Mouse (Mus musculus): ENCODE data around the gene Gapvd1. TPM values are rescaled to one million over a fixed set of nuclear protein-coding genes. Genes with fewer than 3 reads are reported as not detected.

The Gapvd1 gene
- polyA plus RNA-seq, 1 experiment: 28.3 TPM

DNA sequence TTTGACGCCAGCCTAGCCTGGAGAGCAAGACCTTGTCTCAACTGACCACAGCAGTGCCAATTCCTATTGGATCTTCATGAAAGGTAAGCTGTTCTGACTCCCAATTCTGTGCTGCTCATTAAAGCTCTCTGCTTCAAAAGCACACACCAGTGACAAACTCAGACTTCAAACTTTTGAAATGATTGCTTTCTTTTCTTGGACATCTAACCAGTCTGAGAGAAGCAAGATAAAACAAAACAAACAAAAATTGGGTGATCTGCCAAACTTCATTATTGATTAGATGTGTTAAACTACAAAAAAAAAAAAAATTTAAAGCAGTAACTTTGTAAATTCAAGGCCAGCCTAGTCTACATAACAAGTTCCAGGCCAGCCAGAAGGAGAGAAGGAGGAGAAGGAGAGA lies 2.3 kb upstream of the Gapvd1 start:
- H3K4me2 ChIP-seq (ENCODE audit: low read depth): no peak overlapping the region
- no peak overlapping the region for H3ac ChIP-seq (ENCODE audit: control insufficient read depth, insufficient read length)
- H3K4me3 ChIP-seq: no peak overlapping the region
- TF ChIP-seq TCF12 (IDR thresholded peaks at IDR 0.05; ENCODE audit: insufficient read depth, poor library complexity, severe bottlenecking) (no peak), USF1 (IDR thresholded peaks at IDR 0.05; ENCODE audit: low read depth) (no peak)
- H3K27me3 ChIP-seq (ENCODE audit: control insufficient read depth, insufficient read depth, insufficient read length): no peaks in the 10 kb centered on the region
- peaks cover 15% of the 10 kb centered on the region for H3K79me2 ChIP-seq (ENCODE audit: control insufficient read depth, insufficient read depth)
- H3K36me3 ChIP-seq (ENCODE audit: control insufficient read depth, insufficient read depth): no peaks in the 10 kb centered on the region

DNA sequence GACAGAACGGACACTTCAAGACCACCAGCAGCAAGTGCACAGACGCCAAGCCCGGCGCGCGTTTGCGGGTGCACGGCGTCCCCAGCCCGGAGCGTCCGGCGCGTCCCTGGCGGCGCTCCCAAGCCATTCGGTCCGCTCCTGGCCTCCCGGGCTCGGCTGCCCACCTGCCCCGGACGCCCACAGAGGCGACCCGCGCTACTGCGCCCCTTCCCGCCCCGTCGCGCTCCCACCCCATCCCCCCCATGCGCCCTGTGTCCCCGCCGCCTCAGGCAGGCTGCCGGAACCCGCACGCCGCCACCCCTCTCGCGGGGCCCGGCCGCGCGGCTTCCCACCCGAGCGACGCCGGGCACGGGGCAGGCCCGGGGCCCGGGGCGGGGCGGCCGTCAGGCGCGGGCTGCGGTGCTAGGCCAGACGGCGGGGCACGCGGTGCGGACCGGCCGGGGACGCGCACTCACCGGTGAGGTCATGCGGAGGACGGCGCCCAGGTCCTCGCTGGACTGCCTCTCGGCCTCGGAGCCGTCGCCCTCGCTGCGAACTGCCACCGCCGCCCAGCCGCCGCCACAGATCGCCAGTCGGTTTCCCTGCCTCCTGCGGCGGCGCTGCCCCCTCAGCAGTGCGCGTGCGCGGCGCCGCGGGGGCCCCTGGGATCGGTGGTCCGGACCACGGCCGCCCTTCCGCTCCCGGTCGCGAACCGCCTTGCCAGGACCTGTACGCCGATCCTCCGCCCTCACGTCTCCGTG lies 1.1 kb downstream of the Gapvd1 start:
- H3K27me3 ChIP-seq (ENCODE audit: control insufficient read depth, insufficient read depth, insufficient read length): no peaks in the 10 kb centered on the region
- peak overlapping the region; percentile 29 for H3K4me3 ChIP-seq
- H3ac ChIP-seq (ENCODE audit: control insufficient read depth, insufficient read length): peak overlapping the region; percentile 94
- TF ChIP-seq MYOG (IDR thresholded peaks at IDR 0.05; ENCODE audit: control insufficient read depth in 1 of 3, insufficient read depth in 1 of 3, insufficient read length in 2 of 3, low read depth in 2 of 3) (no peak), MAX (IDR thresholded peaks at IDR 0.05; ENCODE audit: low read depth) (no peak), POLR2AphosphoS2 (IDR thresholded peaks at IDR 0.05; ENCODE audit: insufficient read length, low read depth) (peak; percentile 96), SRF (IDR thresholded peaks at IDR 0.05; ENCODE audit: control insufficient read depth, insufficient read length, low read depth) (peak; percentile 31), MYOD1 (IDR thresholded peaks at IDR 0.05; ENCODE audit: control insufficient read depth in 1 of 3, insufficient read length in 2 of 3, low read depth in 2 of 3) (peak in 1 of 3 experiments; percentile 39), CEBPB (IDR thresholded peaks at IDR 0.05; ENCODE audit: insufficient read depth, poor library complexity, severe bottlenecking) (no peak), POLR2A (IDR thresholded peaks at IDR 0.05; ENCODE audit: insufficient read length, low read depth) (peak; percentile 99), TCF3 (IDR thresholded peaks at IDR 0.05; ENCODE audit: insufficient read length, low read depth) (no peak), REST (IDR thresholded peaks at IDR 0.05; ENCODE audit: insufficient read depth, insufficient read length) (peak; percentile 27), E2F4 (IDR thresholded peaks at IDR 0.05; ENCODE audit: insufficient read depth) (no peak), USF1 (IDR thresholded peaks at IDR 0.05; ENCODE audit: low read depth) (no peak), TCF12 (IDR thresholded peaks at IDR 0.05; ENCODE audit: insufficient read depth, poor library complexity, severe bottlenecking) (no peak)
- H3K36me3 ChIP-seq (ENCODE audit: control insufficient read depth, insufficient read depth): no peaks in the 10 kb centered on the region
- peak overlapping the region; percentile 73 for H3K4me2 ChIP-seq (ENCODE audit: low read depth)
- H3K79me2 ChIP-seq (ENCODE audit: control insufficient read depth, insufficient read depth): peaks cover 48% of the 10 kb centered on the region

DNA sequence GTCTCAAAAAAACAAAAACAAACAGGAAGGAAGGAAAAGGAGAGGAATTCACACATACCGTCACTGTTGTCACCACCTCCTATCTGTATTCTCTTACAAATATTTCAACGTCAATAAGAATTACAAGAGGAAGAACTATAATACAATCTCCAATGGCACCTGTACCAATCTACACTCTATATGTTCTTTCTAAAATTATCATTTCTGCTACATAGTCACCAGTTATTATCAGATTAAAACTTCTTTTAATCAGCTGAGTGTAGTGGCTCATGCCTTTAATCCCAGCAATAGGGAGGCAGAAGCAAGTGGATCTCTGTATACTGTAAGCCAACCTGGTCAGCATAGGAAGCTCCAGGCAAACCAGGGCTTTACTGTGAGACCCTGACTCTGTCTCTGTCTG lies 4.8 kb downstream of the Gapvd1 start:
- peaks cover 86% of the 10 kb centered on the region for H3K79me2 ChIP-seq (ENCODE audit: control insufficient read depth, insufficient read depth)
- H3ac ChIP-seq (ENCODE audit: control insufficient read depth, insufficient read length): no peak overlapping the region
- no peak for TF ChIP-seq MYOD1 (IDR thresholded peaks at IDR 0.05; ENCODE audit: control insufficient read depth in 1 of 3, insufficient read length in 2 of 3, low read depth in 2 of 3)
- no peak for TF ChIP-seq CEBPB (IDR thresholded peaks at IDR 0.05; ENCODE audit: insufficient read depth, poor library complexity, severe bottlenecking)
- no peak for TF ChIP-seq REST (IDR thresholded peaks at IDR 0.05; ENCODE audit: insufficient read depth, insufficient read length)
- no peak for TF ChIP-seq MAX (IDR thresholded peaks at IDR 0.05; ENCODE audit: low read depth)
- TF ChIP-seq E2F4 (IDR thresholded peaks at IDR 0.05; ENCODE audit: insufficient read depth): no peak
- no peak for TF ChIP-seq POLR2AphosphoS2 (IDR thresholded peaks at IDR 0.05; ENCODE audit: insufficient read length, low read depth)
- TF ChIP-seq SRF (IDR thresholded peaks at IDR 0.05; ENCODE audit: control insufficient read depth, insufficient read length, low read depth): no peak
- TF ChIP-seq POLR2A (IDR thresholded peaks at IDR 0.05; ENCODE audit: insufficient read length, low read depth): no peak
- no peak for TF ChIP-seq TCF3 (IDR thresholded peaks at IDR 0.05; ENCODE audit: insufficient read length, low read depth)
- no peak for TF ChIP-seq MYOG (IDR thresholded peaks at IDR 0.05; ENCODE audit: control insufficient read depth in 1 of 3, insufficient read depth in 1 of 3, insufficient read length in 2 of 3, low read depth in 2 of 3)
- TF ChIP-seq TCF12 (IDR thresholded peaks at IDR 0.05; ENCODE audit: insufficient read depth, poor library complexity, severe bottlenecking): no peak
- TF ChIP-seq USF1 (IDR thresholded peaks at IDR 0.05; ENCODE audit: low read depth): no peak
- H3K4me3 ChIP-seq: no peak overlapping the region
- no peaks in the 10 kb centered on the region for H3K36me3 ChIP-seq (ENCODE audit: control insufficient read depth, insufficient read depth)
- H3K27me3 ChIP-seq (ENCODE audit: control insufficient read depth, insufficient read depth, insufficient read length): no peaks in the 10 kb centered on the region
- H3K4me2 ChIP-seq (ENCODE audit: low read depth): no peak overlapping the region

DNA sequence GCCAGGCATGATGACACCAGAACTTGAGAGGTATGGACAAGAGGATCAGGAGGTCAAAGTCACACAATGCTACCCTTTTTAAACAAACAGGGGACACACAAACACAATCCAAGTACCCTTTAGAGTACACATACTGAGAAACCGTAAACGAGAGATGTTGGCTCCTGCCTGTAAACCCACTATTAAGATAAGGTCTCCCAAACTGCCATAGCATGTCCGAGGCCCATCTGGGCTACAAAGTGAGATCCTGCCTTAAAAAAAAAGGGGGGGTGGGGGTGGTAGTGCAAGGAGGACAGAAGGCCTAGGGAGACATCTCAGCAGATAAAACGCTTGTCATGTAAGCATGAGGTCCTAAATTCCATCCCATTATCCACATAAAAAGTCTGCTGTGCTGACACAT lies 6.6 kb downstream of the Gapvd1 start:
- TF ChIP-seq POLR2A (IDR thresholded peaks at IDR 0.05; ENCODE audit: insufficient read length, low read depth) (no peak), MAX (IDR thresholded peaks at IDR 0.05; ENCODE audit: low read depth) (no peak), CEBPB (IDR thresholded peaks at IDR 0.05; ENCODE audit: insufficient read depth, poor library complexity, severe bottlenecking) (no peak), MYOD1 (IDR thresholded peaks at IDR 0.05; ENCODE audit: control insufficient read depth in 1 of 3, insufficient read length in 2 of 3, low read depth in 2 of 3) (no peak), TCF3 (IDR thresholded peaks at IDR 0.05; ENCODE audit: insufficient read length, low read depth) (no peak), TCF12 (IDR thresholded peaks at IDR 0.05; ENCODE audit: insufficient read depth, poor library complexity, severe bottlenecking) (no peak), MYOG (IDR thresholded peaks at IDR 0.05; ENCODE audit: control insufficient read depth in 1 of 3, insufficient read depth in 1 of 3, insufficient read length in 2 of 3, low read depth in 2 of 3) (no peak), SRF (IDR thresholded peaks at IDR 0.05; ENCODE audit: control insufficient read depth, insufficient read length, low read depth) (no peak), REST (IDR thresholded peaks at IDR 0.05; ENCODE audit: insufficient read depth, insufficient read length) (no peak), E2F4 (IDR thresholded peaks at IDR 0.05; ENCODE audit: insufficient read depth) (no peak), USF1 (IDR thresholded peaks at IDR 0.05; ENCODE audit: low read depth) (no peak), POLR2AphosphoS2 (IDR thresholded peaks at IDR 0.05; ENCODE audit: insufficient read length, low read depth) (no peak)
- no peak overlapping the region for H3K4me3 ChIP-seq
- no peak overlapping the region for H3ac ChIP-seq (ENCODE audit: control insufficient read depth, insufficient read length)
- H3K4me2 ChIP-seq (ENCODE audit: low read depth): no peak overlapping the region
- H3K27me3 ChIP-seq (ENCODE audit: control insufficient read depth, insufficient read depth, insufficient read length): no peaks in the 10 kb centered on the region
- peaks cover 99% of the 10 kb centered on the region for H3K79me2 ChIP-seq (ENCODE audit: control insufficient read depth, insufficient read depth)
- H3K36me3 ChIP-seq (ENCODE audit: control insufficient read depth, insufficient read depth): no peaks in the 10 kb centered on the region

All from myocyte (in vitro differentiated cells).